Mouse (Mus musculus): ENCODE data around the gene Gm11111. TPM values are rescaled to one million over a fixed set of nuclear protein-coding genes. Genes with fewer than 3 reads are reported as not detected.
A peak's percentile ranks its signal among the peaks of the same experiment; 100 is the strongest.
"Not testable (repeated sequence)": the region's sequence is repeated elsewhere in the genome, so short reads cannot be mapped to it uniquely, and the experiment has no call there.

Gm11111 gene
- not detected for total RNA-seq (2021)
- long read RNA-seq, experiment 1: 0 reads
- long read RNA-seq, experiment 2: 0 reads

DNA sequence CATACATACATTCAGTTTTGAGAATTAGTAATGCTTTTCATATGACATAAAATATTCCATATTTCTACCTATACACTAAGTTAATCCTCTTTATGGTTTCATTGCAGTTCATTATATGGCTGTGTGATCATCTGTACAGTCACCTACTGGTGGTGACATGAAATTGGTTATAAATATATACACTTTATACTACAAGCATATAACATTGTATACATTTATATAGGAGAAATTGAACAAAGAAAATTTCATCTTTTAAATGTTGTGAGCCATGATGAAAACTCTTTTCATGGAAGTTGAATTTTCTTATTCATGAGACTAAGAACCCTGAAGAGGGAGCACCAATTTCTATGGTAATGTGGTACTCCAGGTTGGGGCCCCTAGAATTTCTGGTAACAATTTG lies at the start of gene Gm11111:
TSS of gene Gm11111 (plus strand) at position 301 of the 400 bp plus-strand sequence.
- no peak for DNase-seq

DNA sequence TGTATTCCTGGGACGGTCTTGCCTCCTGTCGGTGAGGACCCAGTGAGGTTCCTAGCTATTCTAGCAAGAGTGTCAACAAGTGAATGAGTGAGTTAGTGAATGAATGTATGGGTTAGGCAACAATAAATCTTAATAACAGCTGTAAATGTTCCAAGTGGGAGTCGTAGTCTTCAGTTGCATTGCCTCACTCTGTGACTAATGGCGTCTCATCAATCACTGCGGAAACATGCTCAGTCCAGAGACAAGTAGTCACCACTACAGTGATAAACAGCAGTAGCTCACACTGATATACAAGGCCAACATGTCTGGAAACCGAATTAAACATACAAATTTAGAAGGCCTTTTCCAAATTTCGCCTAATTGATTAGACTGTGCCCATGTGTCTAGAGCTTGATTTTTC lies 36.3 kb upstream of the Gm11111 start:
- DNase-seq: peak; percentile 22 to 25

GRCm38 (mm10) chr5:98520118-98520517 lies 32.4 kb upstream of the Gm11111 start:
- DNase-seq: no peak

DNA sequence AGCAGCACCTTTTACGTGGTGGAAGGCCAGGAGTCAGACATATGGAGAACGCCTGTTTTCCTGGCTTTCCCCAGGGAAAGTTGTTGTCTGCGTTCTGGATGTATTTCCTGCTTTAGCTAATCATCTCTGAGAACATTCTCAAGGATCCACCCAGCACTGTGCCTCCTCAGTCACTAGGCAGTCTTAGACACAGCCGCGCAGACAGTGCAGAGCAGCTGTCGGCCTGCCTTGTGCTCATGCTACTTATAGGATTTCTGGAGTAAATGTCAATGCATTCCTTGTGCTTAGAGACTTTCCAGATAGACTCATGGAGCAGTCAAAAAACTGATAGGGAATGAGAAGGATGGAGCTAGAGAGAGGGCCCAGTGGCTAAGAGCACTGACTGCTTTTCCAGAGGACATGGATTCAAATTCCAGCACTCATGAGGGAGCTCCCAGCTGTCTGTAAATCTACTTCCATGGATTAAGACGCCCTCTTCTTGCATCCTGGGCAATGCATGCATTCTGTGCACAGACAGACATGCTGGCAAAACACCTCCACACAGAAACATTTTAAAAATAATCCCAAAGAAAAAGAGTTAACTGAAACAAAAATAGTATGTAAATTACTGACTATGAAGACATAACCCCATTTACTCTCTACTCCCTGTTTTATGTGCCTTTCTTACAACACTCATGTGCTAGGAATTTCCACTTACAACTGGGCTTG lies 30.1 kb upstream of the Gm11111 start:
- no peak for DNase-seq

DNA sequence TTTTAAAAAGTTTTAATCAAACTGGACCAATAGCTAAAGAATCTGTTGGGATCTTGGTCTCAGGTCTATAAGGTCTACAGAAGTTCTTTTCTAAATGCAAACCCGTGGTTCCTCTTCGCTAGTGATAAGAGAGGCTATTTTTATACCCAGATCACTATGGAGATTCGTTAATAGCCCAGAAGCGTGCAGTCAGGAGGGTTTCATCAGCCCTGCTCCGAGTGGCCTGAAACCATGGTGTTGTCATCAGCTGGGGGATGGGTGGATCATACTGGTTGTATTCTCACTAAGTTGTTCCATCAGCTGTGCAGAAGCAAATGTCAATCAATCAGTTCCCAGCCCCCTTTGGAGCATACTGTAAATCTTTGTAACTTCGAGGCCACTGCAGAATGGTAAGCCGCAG lies 29.4 kb upstream of the Gm11111 start:
- no peak for DNase-seq

DNA sequence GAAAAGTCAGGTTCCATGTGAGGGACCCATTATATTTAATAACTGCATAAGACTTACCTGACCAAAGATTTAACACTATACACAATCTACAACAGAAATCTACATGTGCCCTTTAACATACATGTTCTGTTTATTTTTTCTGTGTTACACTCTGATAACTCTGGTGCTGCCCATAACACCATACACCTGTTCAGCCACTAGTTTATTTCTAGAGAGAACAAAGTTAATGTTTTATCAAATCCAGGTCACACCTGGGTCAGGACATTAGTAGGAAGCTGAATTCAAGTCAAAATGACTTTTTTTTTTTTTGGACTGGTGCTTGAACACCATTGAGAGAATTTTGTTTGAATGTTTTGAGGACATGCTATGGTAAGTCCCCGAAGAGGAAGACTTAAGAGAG lies 28.7 kb upstream of the Gm11111 start:
- no peak for DNase-seq

GRCm38 (mm10) chr5:98541333-98541732 lies 11.2 kb upstream of the Gm11111 start:
- no peak for DNase-seq

- DNase-seq: no peak
Observed at GRCm38 (mm10) chr5:98550285-98550684, 2.2 kb upstream of the Gm11111 start.

- DNase-seq: no peak
Observed at GRCm38 (mm10) chr5:98550873-98551272, 1.6 kb upstream of the Gm11111 start.

DNA sequence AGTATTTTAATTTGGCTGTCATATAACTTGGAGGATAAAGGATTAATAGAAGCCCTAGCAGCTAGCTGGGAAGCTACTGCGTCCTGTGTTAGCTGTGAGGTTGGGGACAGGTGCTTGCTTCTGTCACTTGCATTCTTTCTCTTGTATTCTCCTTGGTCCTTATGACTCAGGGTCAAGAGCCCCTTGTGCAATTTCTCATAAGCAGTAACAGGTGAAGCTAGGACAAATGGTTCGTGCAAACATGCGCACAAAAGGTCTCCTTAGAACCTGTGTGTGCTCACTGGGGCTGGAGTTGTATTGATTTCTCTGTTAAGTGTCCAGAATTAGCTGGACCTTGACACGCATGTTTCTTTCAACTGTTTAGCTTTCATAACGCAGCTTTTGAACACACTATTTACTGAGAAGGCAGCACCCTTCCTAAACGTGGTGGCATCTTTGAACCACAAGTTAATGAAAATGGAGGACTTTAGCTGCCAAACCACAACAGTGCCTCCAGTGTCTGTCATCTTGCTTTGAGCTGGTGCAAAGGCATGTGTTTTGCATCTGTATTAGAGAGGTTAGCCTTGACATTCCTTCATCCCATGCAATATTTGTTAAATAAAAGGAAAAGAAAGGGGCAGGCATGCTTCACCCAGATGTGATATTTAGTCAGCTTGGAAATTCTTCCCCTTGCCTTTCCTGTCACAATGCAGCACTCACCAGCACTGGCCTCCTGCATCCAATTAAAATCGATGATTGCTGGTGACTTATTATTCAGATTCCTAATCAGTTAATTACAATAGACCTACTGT lies 511 bp downstream of the Gm11111 start:
- no peak for DNase-seq

DNA sequence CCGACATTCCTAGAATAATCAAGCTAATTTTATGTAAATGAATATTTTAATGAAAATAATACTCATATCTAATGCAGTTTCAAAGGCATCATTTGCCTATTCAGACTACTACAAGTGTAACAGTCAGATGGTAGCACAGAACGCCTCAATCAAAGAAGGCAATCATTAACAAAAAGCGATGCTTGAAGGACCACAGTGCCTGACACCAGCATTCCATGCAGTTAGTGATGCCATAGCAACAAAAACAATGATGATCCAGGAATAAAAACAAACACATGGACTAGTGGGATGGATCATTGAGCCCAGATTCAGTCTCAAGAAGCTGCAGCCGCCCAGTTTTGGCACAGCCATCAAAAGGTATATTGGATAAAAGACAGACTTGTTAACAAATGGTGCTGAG lies 8.8 kb downstream of the Gm11111 start:
- no peak for DNase-seq

- DNase-seq: no peak
Observed at GRCm38 (mm10) chr5:98562806-98563205, 10.3 kb downstream of the Gm11111 start.

GRCm38 (mm10) chr5:98563801-98564200 lies 11.3 kb downstream of the Gm11111 start:
- DNase-seq: no peak

DNA sequence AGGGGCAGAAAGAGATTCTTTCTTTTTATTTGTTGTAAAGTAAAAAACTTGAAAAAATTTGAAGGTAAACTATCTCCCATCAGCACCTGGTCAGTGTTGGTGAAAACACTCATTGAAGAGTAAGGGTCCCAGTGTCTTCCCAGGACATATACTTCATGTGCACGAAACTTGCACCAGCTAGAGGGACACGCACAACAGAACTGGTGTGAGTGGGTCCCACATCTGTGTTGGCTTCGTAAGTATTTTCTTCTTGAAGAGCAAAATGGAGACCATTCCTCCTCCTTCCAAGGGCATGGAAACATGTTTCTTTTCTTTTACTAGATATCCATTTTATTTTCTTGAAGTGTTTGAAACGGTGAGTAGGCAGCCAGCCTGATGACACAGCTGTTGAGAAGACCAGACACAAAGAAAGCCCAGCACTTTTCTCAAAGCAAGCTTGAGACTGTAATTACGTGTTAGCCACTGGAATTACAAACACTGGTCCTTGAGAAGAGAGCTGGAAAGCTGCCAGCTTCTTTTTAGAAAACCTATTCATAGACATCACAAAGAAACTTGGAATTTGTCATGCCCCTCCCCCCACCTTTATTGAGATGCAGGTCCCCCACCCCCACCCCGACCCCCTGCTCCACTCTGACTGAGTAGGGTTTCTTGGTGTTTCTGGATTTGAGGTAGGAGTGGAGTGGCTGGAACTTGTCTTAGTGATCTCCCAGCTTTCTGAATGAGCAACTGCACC lies 14.1 kb downstream of the Gm11111 start:
- DNase-seq: no peak

DNA sequence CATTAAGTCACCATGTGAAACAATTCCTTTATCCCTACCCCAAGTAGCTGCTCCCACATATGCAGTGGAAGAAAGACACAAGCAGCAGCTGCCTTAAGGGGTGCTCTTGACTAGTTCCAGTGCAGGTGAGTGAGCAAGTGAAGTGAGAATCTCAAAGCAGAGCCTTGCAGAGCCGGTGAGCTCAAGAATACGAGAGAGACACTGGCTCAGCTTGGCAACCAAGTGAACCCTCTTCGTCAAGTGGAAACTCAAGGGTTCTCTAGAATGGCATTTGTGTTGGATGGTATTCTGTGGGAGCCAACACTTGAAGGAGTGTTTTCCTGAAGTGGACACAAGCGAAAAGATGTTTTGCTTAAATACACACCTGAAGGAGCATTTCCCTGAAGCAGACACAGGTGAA lies 16.0 kb downstream of the Gm11111 start:
- no peak for DNase-seq

DNA sequence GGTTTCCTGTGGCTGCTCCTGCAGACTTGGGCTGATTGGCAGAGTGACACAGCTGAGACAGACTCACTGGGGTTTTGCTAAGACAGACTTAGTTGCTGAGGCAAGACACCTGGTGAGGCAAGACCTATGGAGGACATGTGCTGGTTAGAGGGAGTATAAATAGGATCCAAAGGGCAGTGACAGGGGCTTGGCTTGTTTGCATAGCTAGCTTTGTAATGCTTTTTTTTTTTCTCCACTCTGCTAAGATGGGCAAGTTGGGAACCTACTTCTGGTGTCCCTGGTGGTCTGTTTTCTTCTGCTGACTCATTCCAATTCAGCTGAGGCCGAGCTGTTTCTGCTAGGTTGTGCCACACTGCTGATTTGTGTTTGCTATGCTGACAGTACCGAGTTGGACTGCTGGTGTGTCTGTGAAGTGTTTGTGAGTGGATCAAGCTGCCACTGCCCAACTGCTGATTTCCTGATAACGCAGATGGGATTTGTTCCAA lies 16.6 kb downstream of the Gm11111 start:
- DNase-seq: no peak

DNA sequence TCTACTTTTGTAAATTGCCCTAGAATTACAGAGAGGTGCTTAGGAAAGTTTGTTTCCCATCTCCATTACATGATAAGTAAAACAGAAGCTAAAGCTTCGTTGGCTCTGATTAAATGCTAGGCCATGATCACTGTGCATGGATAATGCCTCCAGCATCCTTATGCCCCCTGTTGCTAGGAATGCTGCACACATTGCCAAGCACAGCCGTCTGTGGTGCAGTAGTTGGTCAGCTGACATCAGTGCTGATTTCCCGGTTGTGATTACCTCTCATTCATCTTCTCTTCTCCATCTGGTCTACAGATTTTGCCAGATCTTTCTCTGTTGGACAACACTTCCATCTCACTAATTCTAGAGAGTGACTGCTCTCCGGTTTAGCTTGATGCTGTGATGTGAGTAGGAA lies 19.9 kb downstream of the Gm11111 start:
- no peak for DNase-seq

- DNase-seq: no peak
Observed at GRCm38 (mm10) chr5:98574711-98575470, 22.4 kb downstream of the Gm11111 start.

- DNase-seq: no peak
Observed at GRCm38 (mm10) chr5:98575471-98575834, 23.0 kb downstream of the Gm11111 start.

DNA sequence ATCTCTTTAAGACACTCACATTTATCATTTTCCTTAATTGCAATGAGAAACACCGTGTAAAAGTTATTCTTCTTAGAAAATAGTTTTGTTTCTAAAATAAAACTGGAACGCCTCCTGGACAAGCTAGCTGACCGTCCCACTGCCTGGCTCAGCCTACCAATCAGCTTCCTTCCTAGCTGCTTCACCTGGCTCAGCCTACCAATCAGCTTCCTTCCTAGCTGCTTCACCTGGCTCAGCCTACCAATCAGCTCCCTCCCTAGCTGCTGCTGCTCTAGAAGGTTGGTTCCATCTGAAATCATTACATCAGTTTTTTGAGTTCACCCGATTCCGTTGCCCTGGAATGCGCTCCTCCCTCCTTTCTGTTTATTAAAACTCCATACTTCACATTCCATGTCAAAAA lies 24.0 kb downstream of the Gm11111 start:
- DNase-seq: not testable (repeated sequence)

- no peak for DNase-seq
Observed at GRCm38 (mm10) chr5:98578398-98578797, 25.9 kb downstream of the Gm11111 start.

- DNase-seq: no peak
Observed at GRCm38 (mm10) chr5:98580811-98581210, 28.3 kb downstream of the Gm11111 start.

Data from adrenal gland, postnatal 36 days (tissue).